Mouse (Mus musculus) forebrain, embryonic 10.5 days (tissue): ENCODE data around the gene Sco1. TPM values are rescaled to one million over a fixed set of nuclear protein-coding genes. Genes with fewer than 3 reads are reported as not detected.
A peak's percentile ranks its signal among the peaks of the same experiment; 100 is the strongest.

Source experiments
- DNase-seq: peaks from one replicate; pipeline ENCODE4 v3.0.0-alpha.2; 2017; ENCODE audit warnings: low spot score; ENCODE audit errors: extremely low spot score
- H3K27ac ChIP-seq: fragments of 300-500 bp; sonication (generic); 2 replicates; pipeline ENCODE4 v1.5.1; 2016; ENCODE audit warnings: mild to moderate bottlenecking
- H3K27me3 ChIP-seq: fragments of 300-500 bp; sonication (generic); 2 replicates; pipeline ENCODE4 v1.6.1; 2016; ENCODE audit warnings: mild to moderate bottlenecking; ENCODE audit not compliant: poor library complexity, severe bottlenecking
- H3K36me3 ChIP-seq: fragments of 300-500 bp; sonication (generic); replicated peaks from 2 replicates; pipeline ENCODE4 v1.6.1; 2016; ENCODE audit warnings: mild to moderate bottlenecking, moderate library complexity
- H3K4me1 ChIP-seq: fragments of 300-500 bp; sonication (generic); 2 replicates; pipeline ENCODE4 v1.6.1; 2016
- H3K4me3 ChIP-seq: fragments of 300-500 bp; sonication (generic); 2 replicates; pipeline ENCODE4 v1.5.1; 2016; ENCODE audit warnings: mild to moderate bottlenecking, moderate library complexity
- H3K9me3 ChIP-seq: fragments of 300-500 bp; sonication (generic); 2 replicates; pipeline ENCODE4 v1.6.1; 2016; ENCODE audit warnings: mild to moderate bottlenecking, moderate library complexity
- WGBS: fragments of 180-500 bp; shearing (Covaris S2); methylation state at CpG from one replicate; pipeline ENCODE4 v1.1.7; 2016; 5-methylcytosine and 5-hydroxymethylcytosine counted together
- polyA plus RNA-seq: library from polyadenylated mRNA; unstranded; fragments of >200 nt; fragmentation: Nextera tagmentation; extraction: Ambion mirVana; gene quantifications from 2 replicates; pipeline ENCODE4 v1.2.1, GENCODE M21; 2016

Sco1 gene
- polyA plus RNA-seq, 1 experiment from 2014 or later = 21.1 TPM

GRCm38 (mm10) chr11:67098427-67098826 lies 46.0 kb downstream of the Sco1 start:
- Histone ChIP-seq H3K9me3 (no peaks in the 10 kb centered on the region), H3K4me1 (no peaks in the 10 kb centered on the region), H3K4me3 (no peak overlapping the region), H3K36me3 (no peaks in the 10 kb centered on the region), H3K27ac (no peak overlapping the region), H3K27me3 (peaks cover 12% of the 10 kb centered on the region)
- WGBS = 90% methylated on average over 11 of the region's 11 CpGs
- DNase-seq = no peak

GRCm38 (mm10) chr11:67099241-67099640 lies 46.8 kb downstream of the Sco1 start:
- Histone ChIP-seq H3K36me3 (no peaks in the 10 kb centered on the region), H3K9me3 (no peaks in the 10 kb centered on the region), H3K27me3 (peaks cover 11% of the 10 kb centered on the region), H3K4me1 (no peaks in the 10 kb centered on the region), H3K27ac (no peak overlapping the region), H3K4me3 (no peak overlapping the region)
- no peak for DNase-seq
- WGBS = 96% methylated on average over 16 of the region's 16 CpGs

GRCm38 (mm10) chr11:67100169-67100568 lies 47.7 kb downstream of the Sco1 start:
- no peak for DNase-seq
- Histone ChIP-seq H3K36me3 (no peaks in the 10 kb centered on the region), H3K4me1 (peaks cover 5% of the 10 kb centered on the region; the same call in 1 of the 2 replicates), H3K9me3 (no peaks in the 10 kb centered on the region), H3K27me3 (peaks cover 5% of the 10 kb centered on the region; the same call in 1 of the 2 replicates), H3K4me3 (no peak overlapping the region), H3K27ac (no peak overlapping the region)
- 41% methylated on average over 6 of the region's 6 CpGs for WGBS

- H3K27ac ChIP-seq = no peak overlapping the region
- 30% methylated on average over 8 of the region's 8 CpGs for WGBS
- H3K9me3 ChIP-seq = no peaks in the 10 kb centered on the region
- H3K36me3 ChIP-seq = no peaks in the 10 kb centered on the region
- no peak overlapping the region for H3K4me3 ChIP-seq
- H3K4me1 ChIP-seq = peaks cover 14% of the 10 kb centered on the region
- no peaks in the 10 kb centered on the region; the same call in 1 of the 2 replicates for H3K27me3 ChIP-seq
- no peak for DNase-seq
Measured at GRCm38 (mm10) chr11:67101713-67102112, 49.2 kb downstream of the Sco1 start.

- Histone ChIP-seq H3K27ac (no peak overlapping the region), H3K4me3 (no peak overlapping the region), H3K27me3 (no peaks in the 10 kb centered on the region; the same call in 1 of the 2 replicates), H3K9me3 (no peaks in the 10 kb centered on the region), H3K4me1 (peaks cover 14% of the 10 kb centered on the region), H3K36me3 (no peaks in the 10 kb centered on the region)
- DNase-seq = no peak
- 89% methylated on average over 9 of the region's 9 CpGs for WGBS
Measured at GRCm38 (mm10) chr11:67103256-67103655, 50.8 kb downstream of the Sco1 start.

- no peak overlapping the region for H3K4me3 ChIP-seq
- WGBS = 83% methylated on average over 1 of the region's 1 CpGs
- H3K36me3 ChIP-seq = no peaks in the 10 kb centered on the region
Measured at GRCm38 (mm10) chr11:67104242-67104641, 51.8 kb downstream of the Sco1 start.

GRCm38 (mm10) chr11:67104714-67105113 lies 52.2 kb downstream of the Sco1 start:
- Histone ChIP-seq H3K4me1 (peaks cover 14% of the 10 kb centered on the region), H3K4me3 (no peak overlapping the region), H3K27ac (no peak overlapping the region), H3K27me3 (no peaks in the 10 kb centered on the region), H3K9me3 (no peaks in the 10 kb centered on the region), H3K36me3 (no peaks in the 10 kb centered on the region)
- WGBS = 87% methylated on average over 11 of the region's 11 CpGs
- no peak for DNase-seq

More at GRCm38 (mm10) chr11:67104242-67104641, 51.8 kb downstream of the Sco1 start:
- Histone ChIP-seq H3K27ac (no peak overlapping the region), H3K27me3 (no peaks in the 10 kb centered on the region; the same call in 1 of the 2 replicates), H3K9me3 (no peaks in the 10 kb centered on the region), H3K4me1 (peaks cover 14% of the 10 kb centered on the region)
- DNase-seq = no peak

- WGBS = 68% methylated on average over 4 of the region's 4 CpGs
Measured at GRCm38 (mm10) chr11:67105689-67106088, 53.2 kb downstream of the Sco1 start.

GRCm38 (mm10) chr11:67106973-67107372 lies 54.5 kb downstream of the Sco1 start:
- WGBS = 86% methylated on average over 10 of the region's 10 CpGs
- H3K9me3 ChIP-seq = no peaks in the 10 kb centered on the region
- no peak for DNase-seq
- H3K27me3 ChIP-seq = peaks cover 4% of the 10 kb centered on the region; the same call in 1 of the 2 replicates
- H3K36me3 ChIP-seq = no peaks in the 10 kb centered on the region
- H3K4me3 ChIP-seq = no peak overlapping the region
- no peak overlapping the region for H3K27ac ChIP-seq
- H3K4me1 ChIP-seq = peaks cover 14% of the 10 kb centered on the region

More at GRCm38 (mm10) chr11:67105689-67106088, 53.2 kb downstream of the Sco1 start:
- Histone ChIP-seq H3K27ac (no peak overlapping the region), H3K4me1 (peaks cover 14% of the 10 kb centered on the region), H3K36me3 (no peaks in the 10 kb centered on the region), H3K27me3 (no peaks in the 10 kb centered on the region; the same call in 1 of the 2 replicates), H3K9me3 (no peaks in the 10 kb centered on the region), H3K4me3 (no peak overlapping the region)
- DNase-seq = no peak

- Histone ChIP-seq H3K27me3 (peaks cover 4% of the 10 kb centered on the region; the same call in 1 of the 2 replicates), H3K4me1 (peaks cover 11% of the 10 kb centered on the region), H3K36me3 (no peaks in the 10 kb centered on the region), H3K9me3 (no peaks in the 10 kb centered on the region), H3K4me3 (no peak overlapping the region), H3K27ac (no peak overlapping the region)
- 34% methylated on average over 5 of the region's 5 CpGs for WGBS
- peak; percentile 59 for DNase-seq
Measured at GRCm38 (mm10) chr11:67110168-67110948, 57.9 kb downstream of the Sco1 start.

GRCm38 (mm10) chr11:67112019-67112850 lies 59.8 kb downstream of the Sco1 start:
- H3K27me3 ChIP-seq = peaks cover 4% of the 10 kb centered on the region; the same call in 1 of the 2 replicates

GRCm38 (mm10) chr11:67112851-67113202 lies 60.4 kb downstream of the Sco1 start:
- Histone ChIP-seq H3K4me1 (peaks cover 2% of the 10 kb centered on the region; the same call in 1 of the 2 replicates), H3K36me3 (no peaks in the 10 kb centered on the region), H3K9me3 (no peaks in the 10 kb centered on the region), H3K27ac (no peak overlapping the region), H3K4me3 (no peak overlapping the region), H3K27me3 (peaks cover 4% of the 10 kb centered on the region; the same call in 1 of the 2 replicates)
- DNase-seq = peak; percentile 74
- 44% methylated on average over 11 of the region's 11 CpGs for WGBS

More at GRCm38 (mm10) chr11:67112019-67112850, 59.8 kb downstream of the Sco1 start:
- WGBS = 31% methylated on average over 11 of the region's 11 CpGs
- H3K27ac ChIP-seq = no peak overlapping the region
- no peak overlapping the region for H3K4me3 ChIP-seq
- no peaks in the 10 kb centered on the region for H3K36me3 ChIP-seq
- H3K9me3 ChIP-seq = no peaks in the 10 kb centered on the region
- DNase-seq = peak; percentile 70
- H3K4me1 ChIP-seq = peaks cover 2% of the 10 kb centered on the region; the same call in 1 of the 2 replicates
